ENCODE assay signal across 8 mouse cellular contexts in genomic region chr1:39534831-39535230, GRCm38 (mm10). TPM values are rescaled to one million over a fixed set of nuclear protein-coding genes. Genes with fewer than 3 reads are reported as not detected.
DNase-seq lines count a peak whose midpoint lies in the region; ATAC-seq and TF ChIP-seq lines count a peak whose summit lies in the region.

TSS of gene Cnot11 (plus strand) at chr1:39534992.

- H3K4me1 ChIP-seq in bone marrow, adult 2 months (ENCODE audit: control insufficient read depth, insufficient read depth, low read length): peaks cover 1% of the 10 kb centered on the region; the same call in 1 of the 2 replicates
- peaks cover 30% of the 10 kb centered on the region for H3K4me1 ChIP-seq in midbrain, embryonic 10.5 days

- H3K9me3 ChIP-seq in midbrain, embryonic 10.5 days (replicated peaks): peaks cover 2% of the 10 kb centered on the region; the same call in 1 of the 2 replicates

- no peak for TF ChIP-seq CTCF in bone marrow, adult 2 months (IDR thresholded peaks at IDR 0.05; ENCODE audit: control insufficient read depth, insufficient read depth, low read length)

- ATAC-seq in granulocyte monocyte progenitor cell, adult 5-6 weeks (replicated peaks; ENCODE audit: poor library complexity, severe bottlenecking): no peak

- DNase-seq in left cerebral cortex, adult 18-20 months (ENCODE audit: low spot score in 2 of 2): no peak
- DNase-seq in left cerebral cortex, adult 11 months (ENCODE audit: low spot score): no peak
- DNase-seq in kidney, postnatal 14 days: peak; percentile 15
- DNase-seq in midbrain, embryonic 10.5 days (ENCODE audit: low spot score): no peak
- no peak for DNase-seq in right cerebral cortex, postnatal 14 days
- DNase-seq in Muller cell, postnatal 12 days (ENCODE audit: inconsistent ontology term): no peak

- TF ChIP-seq POLR2A in bone marrow, adult 2 months (IDR thresholded peaks at IDR 0.05; ENCODE audit: borderline replicate concordance, control insufficient read depth, low read depth, low read length): no peak

- H3K27me3 ChIP-seq in midbrain, embryonic 10.5 days (ENCODE audit: low read depth, poor library complexity, severe bottlenecking): no peaks in the 10 kb centered on the region

- peak within 1 kb of the TSS; percentile 98 for H3K27ac ChIP-seq in bone marrow, adult 2 months (ENCODE audit: control insufficient read depth, insufficient read depth, low read depth, low read length, poor library complexity)
- peak within 1 kb of the TSS; percentile 96 for H3K27ac ChIP-seq in midbrain, embryonic 10.5 days (replicated peaks)

- H3K4me3 ChIP-seq in bone marrow, adult 2 months (replicated peaks; ENCODE audit: control insufficient read depth, low read depth, low read length): peak within 1 kb of the TSS; percentile 91
- H3K4me3 ChIP-seq in midbrain, embryonic 10.5 days: peak within 1 kb of the TSS; percentile 97

- WGBS in bone marrow, adult 2 months: 61% methylated on average over 13 of the region's 13 CpGs
- WGBS in midbrain, embryonic 10.5 days: 38% methylated on average over 13 of the region's 13 CpGs

- peaks cover 23% of the 10 kb centered on the region for H3K36me3 ChIP-seq in midbrain, embryonic 10.5 days

RNA-seq across cellular contexts. Expression of gene Cnot11, which starts in this region (rescaled TPM):
- total RNA-seq in left cerebral cortex, adult 18-20 months (2021): 10 to 100 TPM; 23.8 to 25.5 TPM
- polyA plus RNA-seq in bone marrow, adult 2 months (2011; ENCODE audit: insufficient read depth, insufficient read length, low replicate concordance, missing spikeins): 17.5 and 18.8 TPM in 2 replicates
- total RNA-seq in granulocyte monocyte progenitor cell, adult 5-6 weeks (2014; fragmentation: Nextera tagmentation): 16.3 and 28.7 TPM in 2 replicates
- 25.9 and 28.3 TPM in 2 replicates for total RNA-seq in granulocyte monocyte progenitor cell, adult 5-6 weeks (2017)
- polyA plus RNA-seq in midbrain, embryonic 10.5 days (2016; fragmentation: Nextera tagmentation; extraction: Ambion mirVana): 18.8 and 20.9 TPM in 2 replicates
